Mouse (Mus musculus): ENCODE measurements around the gene Zfp709. TPM values are rescaled to one million over a fixed set of nuclear protein-coding genes. Genes with fewer than 3 reads are reported as not detected.
"Not testable (repeated sequence)": the region's sequence is repeated elsewhere in the genome, so short reads cannot be mapped to it uniquely, and the experiment has no call there.

Gene Zfp709
- polyA plus RNA-seq, 1 experiment, result 0.18 TPM

DNA sequence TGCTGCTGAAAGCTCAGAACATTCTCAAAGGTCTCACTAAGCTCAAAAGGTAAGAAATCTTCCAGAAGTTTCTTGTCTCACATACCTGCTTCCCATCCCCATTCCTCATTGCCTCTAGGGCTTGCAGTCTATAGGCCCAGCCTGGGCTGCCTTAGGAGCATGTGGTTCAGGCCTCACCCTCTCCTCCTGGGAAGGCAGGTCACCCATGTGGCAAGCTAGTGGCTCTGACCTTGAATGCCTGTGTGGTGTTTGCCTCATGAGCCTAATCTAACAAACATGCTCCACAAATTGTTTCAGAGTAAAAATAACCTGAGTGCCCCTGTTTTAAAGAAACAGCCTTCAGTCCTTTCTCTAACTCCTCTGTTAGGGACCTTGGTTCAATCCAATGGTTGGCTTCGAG lies 20.3 kb upstream of the Zfp709 start:
- WGBS, result 66% methylated on average over 1 of the region's 1 CpGs
- H3K36me3 ChIP-seq (ENCODE audit: control insufficient read depth, insufficient read depth, low read length), result not testable (repeated sequence)

DNA sequence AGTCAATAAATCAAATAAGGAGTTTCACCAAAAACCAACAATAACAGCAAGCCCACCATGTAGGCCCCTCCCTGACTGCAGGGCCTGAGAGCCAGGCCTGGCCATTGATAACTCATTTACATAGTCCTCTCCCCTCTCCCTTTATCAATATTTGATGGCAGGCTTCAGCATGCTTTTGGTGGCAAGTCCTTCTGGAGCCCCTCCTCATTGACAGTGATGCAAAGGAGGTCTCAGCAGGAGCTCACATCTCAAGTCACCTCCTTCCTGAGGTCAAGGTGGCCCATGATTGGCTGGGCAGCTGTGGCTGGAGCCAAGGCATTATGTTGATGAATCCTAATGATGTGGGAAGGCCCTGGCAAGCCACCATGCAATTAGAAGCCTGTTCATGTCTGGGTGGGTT lies 19.8 kb upstream of the Zfp709 start:
- H3K36me3 ChIP-seq (ENCODE audit: control insufficient read depth, insufficient read depth, low read length); H3K4me1 ChIP-seq (ENCODE audit: control insufficient read depth, insufficient read depth, insufficient read length, low read length); H3K27me3 ChIP-seq (ENCODE audit: control insufficient read depth, insufficient read depth, low read length); H3K27ac ChIP-seq (ENCODE audit: insufficient read depth, low read depth, low read length); H3K4me3 ChIP-seq (ENCODE audit: low read depth, low read length): not testable (repeated sequence)

More for the DNA sequence above, 20.3 kb upstream of the Zfp709 start:
- not testable (repeated sequence) for H3K27me3 ChIP-seq (ENCODE audit: control insufficient read depth, insufficient read depth, low read length); H3K4me1 ChIP-seq (ENCODE audit: control insufficient read depth, insufficient read depth, insufficient read length, low read length); H3K4me3 ChIP-seq (ENCODE audit: low read depth, low read length); H3K27ac ChIP-seq (ENCODE audit: insufficient read depth, low read depth, low read length)

DNA sequence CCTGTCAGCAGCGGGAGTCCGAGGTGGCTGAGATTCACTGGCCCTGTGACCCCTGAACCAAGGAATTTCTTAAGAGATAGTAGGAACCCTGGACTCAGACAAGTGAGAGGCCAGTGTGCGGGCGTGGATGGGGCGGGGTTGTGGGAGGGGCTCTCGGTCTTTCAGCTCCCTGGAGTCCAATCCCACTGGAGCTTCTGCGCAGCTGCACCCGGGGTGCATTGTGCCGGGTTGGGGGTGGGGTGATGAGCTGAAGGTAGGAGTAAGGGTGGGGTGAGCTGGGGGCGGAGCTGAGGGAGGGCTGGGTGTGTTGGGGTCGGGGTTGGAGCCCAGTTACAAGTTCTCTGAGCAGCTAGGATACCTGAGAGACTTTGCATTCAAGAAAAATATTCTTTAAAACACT lies 18.8 kb downstream of the Zfp709 start:
- H3K4me3 ChIP-seq (ENCODE audit: low read depth, low read length); H3K27ac ChIP-seq (ENCODE audit: insufficient read depth, low read depth, low read length); H3K27me3 ChIP-seq (ENCODE audit: control insufficient read depth, insufficient read depth, low read length); H3K36me3 ChIP-seq (ENCODE audit: control insufficient read depth, insufficient read depth, low read length); H3K4me1 ChIP-seq (ENCODE audit: control insufficient read depth, insufficient read depth, insufficient read length, low read length): not testable (repeated sequence)
- WGBS, result 50% methylated on average over 11 of the region's 11 CpGs

DNA sequence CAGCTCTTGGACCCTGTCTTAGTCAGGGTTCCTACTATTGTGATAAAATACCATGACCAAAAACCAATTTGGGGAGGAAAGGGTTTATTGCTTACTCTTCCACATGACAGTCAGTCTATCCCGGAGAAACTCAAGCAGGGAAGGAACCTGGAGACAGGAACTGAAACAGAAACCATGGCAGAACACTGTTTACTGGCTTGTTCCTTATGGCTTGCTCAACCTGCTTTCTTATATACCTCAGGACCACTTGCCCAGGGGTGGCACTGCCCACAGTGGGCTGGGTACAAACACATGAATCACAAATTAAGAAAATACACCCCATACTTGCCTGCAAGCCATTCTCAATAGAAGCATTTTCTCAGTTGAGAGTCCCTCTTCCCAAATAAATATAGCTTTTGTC lies 21.3 kb downstream of the Zfp709 start:
- not testable (repeated sequence) for H3K27me3 ChIP-seq (ENCODE audit: control insufficient read depth, insufficient read depth, low read length); H3K27ac ChIP-seq (ENCODE audit: insufficient read depth, low read depth, low read length); H3K36me3 ChIP-seq (ENCODE audit: control insufficient read depth, insufficient read depth, low read length); H3K4me1 ChIP-seq (ENCODE audit: control insufficient read depth, insufficient read depth, insufficient read length, low read length); H3K4me3 ChIP-seq (ENCODE audit: low read depth, low read length)
- WGBS, result 37% methylated on average over 1 of the region's 1 CpGs

DNA sequence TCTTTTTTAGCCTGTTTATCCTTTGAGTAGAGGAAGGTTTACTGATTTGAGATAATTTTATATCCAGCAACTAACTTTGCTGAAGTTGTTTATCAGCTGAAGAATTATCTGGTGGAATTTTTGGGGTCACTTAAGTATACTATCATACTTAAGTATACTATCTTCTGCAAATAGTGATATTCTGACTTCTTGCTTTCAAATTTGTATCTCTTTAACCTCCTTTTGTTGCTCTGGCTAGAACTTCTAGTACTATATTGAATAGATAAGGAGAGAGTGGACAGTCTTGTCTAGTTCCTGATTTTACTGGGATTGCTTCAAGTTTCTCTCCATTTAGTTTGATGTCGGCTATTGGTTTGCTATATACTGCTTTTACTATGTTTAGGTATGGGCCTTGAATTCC lies 25.0 kb downstream of the Zfp709 start:
- no peaks in the 10 kb centered on the region; the same call in 1 of the 2 replicates for H3K4me1 ChIP-seq (ENCODE audit: control insufficient read depth, insufficient read depth, insufficient read length, low read length)
- no peak for TF ChIP-seq CTCF (IDR thresholded peaks at IDR 0.05; ENCODE audit: extremely low read depth, insufficient read length, insufficient replicate concordance, low read depth, low read length)
- no peak for TF ChIP-seq POLR2A (IDR thresholded peaks at IDR 0.05; ENCODE audit: low read depth, low read length)
- 93% methylated on average over 1 of the region's 1 CpGs for WGBS
- no peak overlapping the region for H3K4me3 ChIP-seq (ENCODE audit: low read depth, low read length)
- H3K36me3 ChIP-seq (ENCODE audit: control insufficient read depth, insufficient read depth, low read length), result no peaks in the 10 kb centered on the region
- H3K27ac ChIP-seq (ENCODE audit: insufficient read depth, low read depth, low read length), result no peak overlapping the region
- no peaks in the 10 kb centered on the region for H3K27me3 ChIP-seq (ENCODE audit: control insufficient read depth, insufficient read depth, low read length)

DNA sequence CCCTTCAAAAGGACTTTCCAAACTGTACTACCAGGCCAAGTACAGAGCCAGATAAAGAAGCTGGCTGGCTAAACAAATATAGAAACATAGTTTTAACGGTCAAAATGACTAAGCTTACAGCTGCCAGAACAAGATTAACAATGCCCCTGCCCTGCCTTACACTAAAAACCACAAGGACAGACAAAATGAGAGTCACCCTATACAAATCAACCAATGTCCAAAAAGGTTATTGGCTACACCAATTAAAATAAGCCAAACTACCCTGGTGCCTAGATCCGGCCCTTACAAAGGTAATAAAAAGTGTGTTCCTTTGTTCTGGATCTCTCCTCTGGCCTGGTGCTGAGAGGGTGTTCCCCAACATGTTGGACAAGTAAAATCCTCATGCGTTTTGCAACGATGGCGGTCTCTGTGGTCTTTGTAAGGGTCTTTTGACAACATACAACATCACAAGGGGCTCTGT lies 26.0 kb downstream of the Zfp709 start:
- WGBS, result 94% methylated on average over 5 of the region's 5 CpGs
- no peaks in the 10 kb centered on the region for H3K27me3 ChIP-seq (ENCODE audit: control insufficient read depth, insufficient read depth, low read length)
- H3K36me3 ChIP-seq (ENCODE audit: control insufficient read depth, insufficient read depth, low read length), result no peaks in the 10 kb centered on the region
- no peak overlapping the region for H3K27ac ChIP-seq (ENCODE audit: insufficient read depth, low read depth, low read length)
- TF ChIP-seq POLR2A (IDR thresholded peaks at IDR 0.05; ENCODE audit: low read depth, low read length), result no peak
- no peak for TF ChIP-seq CTCF (IDR thresholded peaks at IDR 0.05; ENCODE audit: extremely low read depth, insufficient read length, insufficient replicate concordance, low read depth, low read length)
- no peaks in the 10 kb centered on the region; the same call in 1 of the 2 replicates for H3K4me1 ChIP-seq (ENCODE audit: control insufficient read depth, insufficient read depth, insufficient read length, low read length)
- no peak overlapping the region for H3K4me3 ChIP-seq (ENCODE audit: low read depth, low read length)

DNA sequence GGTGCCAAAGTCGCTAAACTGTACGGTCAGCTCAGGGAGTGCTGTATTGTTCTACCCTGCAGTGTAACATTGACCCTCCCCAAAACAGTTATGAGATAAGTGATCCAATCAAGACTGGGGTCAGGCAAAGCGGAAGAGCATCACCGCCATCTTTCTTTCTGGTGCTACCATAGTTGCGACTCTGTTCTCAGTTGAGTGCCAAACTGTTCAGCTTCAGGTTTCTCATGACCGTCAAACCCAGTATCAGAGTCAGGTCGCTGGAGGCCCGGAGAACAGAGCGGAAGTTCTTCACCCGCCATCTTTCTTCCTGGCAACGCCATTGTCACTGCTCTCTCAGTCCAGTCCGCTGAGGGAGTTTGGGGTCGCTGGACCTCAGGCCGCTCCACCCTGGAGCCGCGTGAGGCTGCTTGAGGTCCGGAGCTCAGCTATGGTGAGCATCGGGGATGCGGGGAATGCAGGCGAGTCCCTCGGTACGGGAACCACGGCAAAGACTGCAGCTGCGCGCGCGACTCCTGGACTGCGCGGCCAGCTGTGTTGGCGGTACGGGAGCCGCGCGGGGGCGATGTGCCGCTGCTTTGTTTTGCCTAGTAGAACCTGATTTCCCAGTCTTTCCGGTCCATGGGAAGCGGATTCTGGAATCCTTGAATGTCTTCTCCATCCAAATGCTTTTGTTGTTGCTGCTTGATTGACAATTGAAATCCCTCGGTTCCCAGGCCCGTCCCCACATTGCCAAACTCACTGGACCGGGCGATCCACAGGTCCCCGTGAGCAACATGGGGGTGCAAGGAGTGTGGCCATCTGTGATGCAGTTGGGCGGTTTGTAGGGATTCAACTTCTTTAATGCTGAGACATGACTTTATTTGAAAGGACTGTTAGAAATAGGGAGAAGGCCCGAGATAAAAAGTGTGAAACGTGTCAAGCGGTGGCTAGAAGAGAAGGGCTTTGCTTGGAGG lies 26.8 kb downstream of the Zfp709 start, which contains the start of the genes Zfp882 and Zfp617:
Zfp882 (plus strand) TSS at position 300 of the 953 bp plus-strand sequence.
Zfp617 (plus strand) TSS at position 327 of the 953 bp plus-strand sequence.
- Histone ChIP-seq H3K4me1 (ENCODE audit: control insufficient read depth, insufficient read depth, insufficient read length, low read length) (no peaks in the 10 kb centered on the region; the same call in 1 of the 2 replicates), H3K27me3 (ENCODE audit: control insufficient read depth, insufficient read depth, low read length) (no peaks in the 10 kb centered on the region), H3K36me3 (ENCODE audit: control insufficient read depth, insufficient read depth, low read length) (0 out of 2 replicates have a peak, but pooled peaks cover 1% of the 10 kb centered on the region), H3K4me3 (ENCODE audit: low read depth, low read length) (peak within 1 kb of the TSS; percentile 91), H3K27ac (ENCODE audit: insufficient read depth, low read depth, low read length) (peak within 1 kb of the TSS; percentile 92)
- 5% methylated on average over 47 of the region's 47 CpGs for WGBS
- TF ChIP-seq POLR2A (IDR thresholded peaks at IDR 0.05; ENCODE audit: low read depth, low read length), result peak; percentile 5; the same call in 1 of the 2 replicates
- peak; percentile 62 for TF ChIP-seq CTCF (IDR thresholded peaks at IDR 0.05; ENCODE audit: extremely low read depth, insufficient read length, insufficient replicate concordance, low read depth, low read length)

Data from small intestine, adult 2 months (tissue).